Mouse (Mus musculus) right cerebral cortex, adult 18-20 months (tissue): ENCODE results near the gene Wdtc1.

Source experiments
- DNase-seq: peaks from one replicate; pipeline ENCODE4 v3.0.0; 2022; ENCODE audit warnings: mixed read lengths

Gene Wdtc1

DNA sequence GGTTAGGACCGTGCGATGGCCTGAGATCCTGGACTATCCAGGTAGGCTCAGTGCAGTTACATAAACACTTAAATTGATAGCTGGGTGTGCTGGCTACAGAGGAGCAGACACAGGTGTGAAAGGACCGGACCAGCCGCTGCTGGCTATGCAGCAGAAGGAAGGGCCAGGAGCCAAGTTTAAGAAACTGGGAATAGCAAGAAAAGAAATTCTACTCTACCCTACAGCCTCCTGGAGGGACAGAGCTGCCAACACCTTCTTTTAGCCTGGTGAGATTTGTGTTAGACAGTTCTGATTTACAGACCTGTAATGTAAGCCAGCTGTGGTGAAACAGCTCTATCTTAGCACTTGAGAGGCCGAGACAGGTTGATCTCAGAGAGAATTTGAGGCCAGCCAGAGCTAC is 37.3 kb downstream of the Wdtc1 start:
- DNase-seq, result no peak

DNA sequence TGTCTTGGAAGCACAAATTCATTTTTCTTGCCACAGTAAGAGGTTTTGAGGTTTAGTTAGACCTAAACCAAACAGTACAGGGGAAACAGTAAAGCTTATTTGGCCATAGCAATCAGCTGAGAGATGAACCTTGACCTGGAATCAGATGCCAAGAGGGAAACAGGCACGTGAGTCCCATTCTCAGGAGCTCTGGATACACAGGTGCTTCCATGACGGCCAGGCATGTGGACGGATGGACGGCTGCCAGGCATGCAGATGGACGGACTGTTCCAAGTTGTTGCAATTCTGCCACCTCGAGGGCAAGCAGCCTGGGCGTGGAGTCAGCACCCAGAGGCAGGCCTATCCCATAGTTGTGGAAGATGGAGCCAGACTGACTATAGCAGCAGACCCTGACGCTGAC is 38.4 kb downstream of the Wdtc1 start:
- DNase-seq, result no peak

DNA sequence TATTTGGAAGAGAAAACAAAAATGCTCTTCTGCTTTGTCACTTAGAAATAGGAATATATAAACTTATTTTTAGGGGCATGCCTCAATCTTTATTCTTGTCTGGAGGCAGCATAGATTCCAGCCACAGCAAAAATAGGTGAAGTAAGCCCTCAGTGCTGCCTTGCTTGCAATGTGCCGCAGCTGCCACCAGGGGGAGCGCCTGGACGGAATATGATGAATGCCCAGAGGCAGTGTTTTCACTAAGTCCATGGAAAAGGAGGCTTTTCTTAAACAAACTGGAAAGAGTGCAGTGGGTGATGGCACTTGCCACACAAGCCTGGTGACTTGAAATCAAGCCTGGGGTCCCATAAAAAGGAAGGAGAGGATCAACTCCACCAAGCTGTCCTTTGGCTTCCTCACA is 43.3 kb downstream of the Wdtc1 start:
- DNase-seq, result peak; percentile 81

DNA sequence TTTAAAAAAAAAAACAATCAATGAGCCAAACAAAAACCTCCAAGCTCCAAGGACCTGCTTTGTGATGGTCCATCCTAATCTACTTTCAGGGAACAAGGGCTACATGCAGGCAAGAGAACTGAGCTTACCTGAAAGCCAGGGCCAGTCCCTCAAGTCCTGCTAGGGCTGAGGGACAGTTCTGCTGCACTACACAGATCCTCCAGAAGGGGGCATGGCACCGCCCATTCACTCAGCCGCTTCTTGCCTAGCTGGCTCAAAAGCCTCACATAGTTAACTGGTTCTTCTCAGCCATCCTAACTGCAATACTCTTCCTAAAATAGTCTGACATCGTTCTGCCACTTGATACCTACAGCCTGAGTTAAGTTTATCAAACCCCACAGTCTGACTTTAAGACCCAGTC is 46.0 kb downstream of the Wdtc1 start:
- DNase-seq, result peak; percentile 55

DNA sequence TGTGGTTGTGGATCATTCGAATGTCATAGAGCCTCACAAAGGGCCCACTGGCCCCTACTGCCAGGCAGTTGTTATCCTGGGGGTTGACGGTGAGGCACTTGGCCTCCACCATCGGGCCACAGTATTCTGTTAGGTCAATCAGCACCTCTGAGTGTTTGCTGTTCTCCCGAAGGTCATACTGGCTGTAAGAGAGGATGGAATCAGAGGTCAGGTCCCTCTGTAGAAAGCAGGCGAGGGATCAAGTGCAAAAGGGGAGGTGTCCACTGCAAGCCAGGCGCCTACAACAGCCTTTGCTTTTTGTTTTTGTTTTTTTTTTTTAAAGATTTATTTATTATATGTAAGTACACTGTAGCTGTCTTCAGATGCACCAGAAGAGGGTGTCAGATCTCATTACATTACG is 47.5 kb downstream of the Wdtc1 start:
- DNase-seq, result no peak

DNA sequence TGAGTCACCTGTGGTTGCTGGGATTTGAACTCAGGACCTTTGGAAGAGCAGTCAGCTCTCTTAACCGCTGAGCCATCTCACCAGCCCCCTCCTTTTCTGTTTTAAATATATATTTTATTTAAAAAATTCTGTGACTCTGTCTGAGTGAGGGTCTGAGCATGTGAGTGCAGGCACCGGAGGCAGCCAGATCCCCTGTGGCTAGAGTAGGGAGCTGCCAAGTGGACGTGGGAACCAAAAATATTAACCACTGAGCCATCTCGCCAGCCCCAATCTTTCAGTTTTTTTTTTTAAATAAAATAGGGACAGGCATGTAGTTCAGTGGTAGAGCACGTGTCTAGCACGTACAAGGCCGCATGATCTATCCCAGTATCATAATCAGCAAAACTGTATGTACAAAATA is 48.5 kb downstream of the Wdtc1 start:
- no peak for DNase-seq

GRCm38 (mm10) chr4:133302668-133303067 is 50.6 kb downstream of the Wdtc1 start:
- DNase-seq, result no peak

DNA sequence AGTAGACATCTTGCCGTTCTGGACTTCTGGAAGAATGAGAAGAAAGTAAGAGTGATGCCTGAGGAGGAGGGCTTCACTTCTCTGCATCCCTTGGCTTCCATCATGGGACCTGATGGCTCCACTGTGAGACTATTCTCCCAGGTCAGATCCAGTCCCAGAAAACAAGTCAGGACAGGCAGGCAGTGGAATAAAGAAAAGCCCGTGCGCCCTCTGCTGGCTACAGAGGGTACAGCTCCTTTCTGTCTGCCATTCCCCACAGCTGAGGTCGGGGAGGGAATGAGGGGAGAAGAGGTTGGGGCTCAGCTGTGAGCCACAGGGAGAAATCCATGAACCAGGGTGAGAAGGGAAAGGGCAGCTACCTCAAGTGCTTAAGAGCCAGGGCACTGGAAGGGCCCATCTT is 51.5 kb downstream of the Wdtc1 start:
- DNase-seq, result peak; percentile 75

DNA sequence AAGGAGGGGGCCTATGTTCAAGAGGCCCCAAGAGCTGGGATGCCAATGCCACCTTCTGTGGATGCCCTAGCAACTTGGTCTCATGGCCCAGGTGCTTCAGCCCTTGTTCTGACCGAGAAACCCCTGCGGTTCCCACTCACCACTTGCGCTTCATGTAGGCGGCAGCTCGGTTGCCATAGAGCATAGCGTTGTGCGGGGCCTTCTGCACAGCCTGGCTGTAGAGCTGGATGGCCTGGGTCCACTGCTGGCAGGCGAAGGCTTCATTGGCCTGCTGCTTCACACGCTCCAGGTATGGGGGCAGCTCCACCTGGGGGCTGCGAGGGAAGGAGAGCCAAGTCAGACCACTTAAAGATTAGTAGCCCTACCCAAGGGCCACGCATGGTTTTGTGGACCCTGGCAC is 52.9 kb downstream of the Wdtc1 start:
- no peak for DNase-seq

- DNase-seq, result peak; percentile 83
Measured at GRCm38 (mm10) chr4:133299701-133300100, 53.6 kb downstream of the Wdtc1 start.

GRCm38 (mm10) chr4:133298516-133299365 is 54.5 kb downstream of the Wdtc1 start:
- peak; percentile 92 for DNase-seq

GRCm38 (mm10) chr4:133297801-133298238 is 55.5 kb downstream of the Wdtc1 start:
- DNase-seq, result peak; percentile 86

DNA sequence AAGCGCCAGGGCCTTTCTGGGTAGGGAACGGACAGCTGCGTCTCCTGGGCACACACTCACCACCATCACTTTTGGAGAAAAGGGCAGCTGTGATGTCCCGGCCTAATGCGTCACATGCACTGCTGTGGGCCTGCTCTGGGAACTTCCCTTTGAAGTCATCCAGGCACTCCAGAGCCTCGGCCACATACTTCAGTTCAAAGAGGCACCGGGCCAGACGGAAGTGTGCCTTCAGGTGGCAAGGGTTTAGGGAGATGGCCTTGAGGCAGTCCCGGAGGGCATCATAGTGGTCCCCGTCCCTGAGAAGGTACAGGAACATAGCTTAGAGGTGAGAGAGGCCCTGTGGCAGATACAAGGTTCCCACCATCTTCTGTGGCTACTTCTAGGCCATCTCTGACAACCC is 55.9 kb downstream of the Wdtc1 start:
- DNase-seq, result no peak

DNA sequence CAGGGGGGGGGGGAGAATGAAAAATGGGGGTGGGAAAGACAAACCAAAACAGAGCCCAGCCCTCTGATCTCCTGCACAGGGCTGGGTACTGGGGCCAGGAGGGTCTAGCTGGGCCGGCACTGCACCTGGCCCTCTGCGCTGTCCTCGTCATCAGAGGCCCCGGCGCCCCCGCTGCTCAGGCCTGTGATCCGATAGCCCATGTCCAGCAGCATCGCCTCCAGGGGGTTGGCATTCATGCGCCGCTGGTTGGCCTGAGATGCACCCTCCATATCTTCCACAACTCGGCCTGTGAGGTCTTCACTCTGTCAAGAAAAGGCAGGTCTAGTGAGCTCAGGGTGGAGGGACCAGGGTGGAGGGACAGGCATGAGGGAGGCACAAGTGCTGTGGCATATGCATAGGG is 59.2 kb downstream of the Wdtc1 start:
- no peak for DNase-seq

GRCm38 (mm10) chr4:133292901-133293843 is 60.1 kb downstream of the Wdtc1 start:
- DNase-seq, result no peak

DNA sequence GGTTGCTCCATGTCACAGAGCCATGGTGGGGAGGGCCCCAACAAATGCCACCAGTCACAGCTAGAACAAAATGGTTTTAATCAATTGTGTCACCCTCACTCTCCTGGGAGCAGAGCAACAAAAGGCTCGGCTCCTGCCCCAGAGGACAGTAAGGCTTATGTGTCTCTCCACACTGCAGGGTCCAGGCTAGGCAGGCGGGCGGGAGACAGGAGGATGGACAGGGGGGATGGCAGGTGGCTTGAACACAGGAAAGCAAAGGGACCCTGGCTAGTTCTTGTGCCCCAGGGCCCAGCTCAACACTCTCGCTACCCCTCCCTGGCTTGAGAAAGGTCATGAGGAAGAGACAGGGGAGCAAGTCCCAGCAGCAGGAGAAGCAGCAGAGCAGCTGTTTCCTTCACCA is 60.9 kb downstream of the Wdtc1 start:
- no peak for DNase-seq

DNA sequence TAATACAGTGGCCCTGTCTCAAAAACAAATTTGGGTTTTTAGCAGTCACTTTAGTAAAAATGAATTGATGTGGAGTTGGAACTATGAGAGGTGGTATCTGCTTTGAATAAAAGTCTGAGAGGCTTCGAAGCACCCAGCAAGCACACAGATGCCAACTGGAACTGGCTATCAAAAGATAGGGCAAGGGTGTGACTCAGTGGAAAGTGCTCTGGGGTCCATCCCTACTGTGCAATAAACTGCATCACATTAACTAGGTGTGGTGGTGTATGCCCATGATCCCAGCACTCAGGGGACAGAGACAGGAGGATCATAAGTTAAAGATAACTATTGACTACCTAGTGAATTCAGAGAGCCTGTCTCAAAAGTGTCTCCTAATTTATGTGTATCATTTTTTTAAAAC is 62.0 kb downstream of the Wdtc1 start:
- no peak for DNase-seq

GRCm38 (mm10) chr4:133286476-133287077 is 66.7 kb downstream of the Wdtc1 start:
- DNase-seq, result no peak

DNA sequence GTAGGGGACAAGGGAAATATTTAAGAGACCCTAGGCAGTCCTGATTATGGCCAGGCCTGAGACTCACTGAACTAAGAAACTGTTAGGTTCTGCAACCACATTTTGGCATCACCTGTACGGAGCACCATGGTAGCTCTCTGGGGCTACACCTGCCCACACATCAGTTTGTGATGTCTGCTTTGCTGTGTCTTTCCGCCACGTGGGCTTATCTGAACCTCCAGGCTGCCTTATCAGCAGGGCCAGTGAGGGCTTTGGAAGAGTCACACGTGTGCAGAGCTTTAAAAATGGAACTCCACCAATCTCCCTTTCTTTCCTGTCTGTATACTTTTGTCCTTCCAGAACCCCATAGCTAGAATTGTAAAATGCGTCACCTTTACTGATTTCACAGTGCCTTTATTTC is 67.3 kb downstream of the Wdtc1 start:
- DNase-seq, result no peak

GRCm38 (mm10) chr4:133285299-133285698 is 68.0 kb downstream of the Wdtc1 start:
- DNase-seq, result no peak

- DNase-seq, result no peak
Measured at GRCm38 (mm10) chr4:133282656-133283055, 70.6 kb downstream of the Wdtc1 start.

DNA sequence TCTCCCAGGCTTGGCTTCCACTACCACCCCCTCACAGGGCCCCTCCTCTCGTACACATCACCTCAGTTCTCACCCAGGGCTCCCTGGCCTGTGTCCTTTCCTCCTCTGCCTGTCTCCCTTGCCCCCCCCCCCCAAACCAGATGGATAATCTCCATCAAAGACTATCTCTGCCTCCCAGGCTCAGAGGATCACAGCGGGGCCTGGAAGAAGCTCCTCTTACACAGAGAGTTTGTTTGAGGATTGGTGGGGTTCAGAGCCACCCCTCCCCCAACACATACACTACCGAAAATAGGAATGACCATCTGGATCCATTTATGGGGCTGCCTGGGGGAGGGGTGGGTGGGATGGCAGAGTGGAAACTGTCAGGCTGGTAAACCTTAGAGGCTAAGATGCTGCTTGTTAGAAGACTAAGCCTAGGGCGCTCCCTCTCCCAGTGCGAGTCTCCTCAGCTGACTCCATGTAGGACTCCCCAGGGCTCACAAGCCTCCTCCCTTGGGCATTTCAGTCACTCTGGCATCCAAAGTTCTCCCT is 71.3 kb downstream of the Wdtc1 start:
- DNase-seq, result no peak

DNA sequence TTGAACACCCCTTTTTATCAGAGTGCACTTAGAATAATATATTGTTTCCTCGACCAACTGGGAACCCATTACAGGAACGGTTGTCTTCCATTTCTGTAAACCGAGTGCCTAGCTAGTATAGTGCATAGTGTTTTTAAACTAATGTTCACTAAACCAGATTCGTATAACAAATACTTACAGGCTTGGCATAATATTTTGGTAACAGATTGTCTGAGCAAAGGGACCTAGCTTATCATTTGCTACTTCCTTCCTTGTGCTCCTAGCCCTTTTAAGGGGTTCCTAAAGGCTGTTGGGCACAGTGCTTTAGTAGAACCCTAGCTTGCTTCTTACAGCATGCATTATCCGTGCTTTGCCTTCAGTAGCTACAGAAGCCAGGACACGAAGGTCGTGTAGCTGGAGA is 71.8 kb downstream of the Wdtc1 start:
- no peak for DNase-seq
